Mouse (Mus musculus): ENCODE measurements around the gene Gm12790. TPM values are rescaled to one million over a fixed set of nuclear protein-coding genes. Genes with fewer than 3 reads are reported as not detected.

Gm12790 gene
- polyA plus RNA-seq, 1 experiment from 2014 or later = not detected

Other genes starting within 250 kb of the Gm12790 start
- not detected in 2 replicates for gene B020004J07Rik, start 137.0 kb downstream of the Gm12790 start, polyA plus RNA-seq (2014; fragmentation: Nextera tagmentation; extraction: Ambion mirVana)
- gene C130073F10Rik, start 87.3 kb downstream of the Gm12790 start, polyA plus RNA-seq (2014; fragmentation: Nextera tagmentation; extraction: Ambion mirVana) = not detected in 2 replicates
- not detected in 2 replicates for gene Gm12800, start 71.9 kb downstream of the Gm12790 start, polyA plus RNA-seq (2014; fragmentation: Nextera tagmentation; extraction: Ambion mirVana)
- gene Gm12794, start 40.6 kb downstream of the Gm12790 start, polyA plus RNA-seq (2014; fragmentation: Nextera tagmentation; extraction: Ambion mirVana) = not detected in 2 replicates
- not detected in 2 replicates for gene Gm12789, start 5.6 kb upstream of the Gm12790 start, polyA plus RNA-seq (2014; fragmentation: Nextera tagmentation; extraction: Ambion mirVana)
- 16.5 and 18.5 TPM in 2 replicates for gene Pde4b, start 106.5 kb upstream of the Gm12790 start, polyA plus RNA-seq (2014; fragmentation: Nextera tagmentation; extraction: Ambion mirVana)

All from stomach, embryonic 14.5 days (tissue).